Mouse (Mus musculus): ENCODE measurements around the gene Aldh16a1.
"Not testable (repeated sequence)": the region's sequence is repeated elsewhere in the genome, so short reads cannot be mapped to it uniquely, and the experiment has no call there.

Aldh16a1 gene

GRCm38 (mm10) chr7:45131850-45132249 lies 22.5 kb downstream of the Aldh16a1 start:
- no peak for DNase-seq

GRCm38 (mm10) chr7:45129776-45130512 lies 24.4 kb downstream of the Aldh16a1 start:
- DNase-seq, result no peak

- DNase-seq, result no peak
Observed at GRCm38 (mm10) chr7:45129318-45129717, 25.1 kb downstream of the Aldh16a1 start.

GRCm38 (mm10) chr7:45128624-45129246 lies 25.6 kb downstream of the Aldh16a1 start, which contains the start of gene Rpl13a:
Gene Rpl13a (minus strand): TSS chr7:45128761.
- DNase-seq, result peak; percentile 99

- DNase-seq, result no peak
Observed at GRCm38 (mm10) chr7:45127700-45128224, 26.6 kb downstream of the Aldh16a1 start.

- no peak for DNase-seq
Observed at GRCm38 (mm10) chr7:45126844-45127699, 27.3 kb downstream of the Aldh16a1 start.

GRCm38 (mm10) chr7:45126147-45126843 lies 28.1 kb downstream of the Aldh16a1 start:
- DNase-seq, result no peak

- not testable (repeated sequence) for DNase-seq
Observed at GRCm38 (mm10) chr7:45125649-45126048, 28.7 kb downstream of the Aldh16a1 start.

GRCm38 (mm10) chr7:45125144-45125600 lies 29.2 kb downstream of the Aldh16a1 start:
- no peak for DNase-seq

- peak; percentile 99 to 100 for DNase-seq
Observed at GRCm38 (mm10) chr7:45124224-45125143, 29.9 kb downstream of the Aldh16a1 start, which contains the start of gene Rps11. Gene Rps11 (minus strand): TSS chr7:45124439.

GRCm38 (mm10) chr7:45123186-45123570 lies 31.2 kb downstream of the Aldh16a1 start:
- DNase-seq, result no peak

GRCm38 (mm10) chr7:45122561-45123185 lies 31.7 kb downstream of the Aldh16a1 start:
- DNase-seq, result no peak

GRCm38 (mm10) chr7:45121966-45122365 lies 32.4 kb downstream of the Aldh16a1 start:
- no peak for DNase-seq

- DNase-seq, result peak; percentile 78 to 79
Observed at GRCm38 (mm10) chr7:45121404-45121803, 33.0 kb downstream of the Aldh16a1 start.

GRCm38 (mm10) chr7:45119780-45120709 lies 34.3 kb downstream of the Aldh16a1 start:
- DNase-seq, result no peak

- DNase-seq, result no peak
Observed at GRCm38 (mm10) chr7:45118336-45118735, 36.0 kb downstream of the Aldh16a1 start.

- DNase-seq, result no peak
Observed at GRCm38 (mm10) chr7:45117566-45117965, 36.8 kb downstream of the Aldh16a1 start.

- DNase-seq, result no peak
Observed at GRCm38 (mm10) chr7:45113476-45113875, 40.9 kb downstream of the Aldh16a1 start.

- DNase-seq, result no peak
Observed at GRCm38 (mm10) chr7:45112529-45112928, 41.9 kb downstream of the Aldh16a1 start.

All from lung, adult 18-20 months (tissue).